Mouse (Mus musculus): ENCODE data around the gene Atp6v1g2. TPM values are rescaled to one million over a fixed set of nuclear protein-coding genes. Genes with fewer than 3 reads are reported as not detected.
"Not testable (repeated sequence)": the region's sequence is repeated elsewhere in the genome, so short reads cannot be mapped to it uniquely, and the experiment has no call there.

Gene Atp6v1g2
- polyA plus RNA-seq, 1 experiment, result 0.04 TPM

DNA sequence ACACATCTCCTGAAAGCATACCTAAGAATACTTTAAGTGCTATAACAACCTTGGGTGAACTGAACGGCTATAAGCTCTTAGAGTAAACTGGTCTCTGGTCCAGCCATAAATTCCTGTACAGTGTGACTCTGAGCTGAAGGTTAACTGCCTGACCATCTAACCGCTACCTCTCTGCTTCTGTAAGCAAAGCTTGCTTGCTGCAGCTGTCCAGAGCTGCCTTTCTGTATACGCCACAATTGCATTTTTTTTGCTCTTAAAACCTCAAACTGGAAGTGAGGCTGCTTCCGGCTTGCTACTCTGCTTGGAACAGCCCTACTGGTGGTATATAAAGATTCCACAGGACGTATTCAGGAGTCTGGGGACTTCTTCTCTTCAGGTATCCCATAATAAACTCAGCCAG, 801 bp upstream of the Atp6v1g2 start:
- no peaks in the 10 kb centered on the region for H3K27me3 ChIP-seq (ENCODE audit: control insufficient read depth)
- TF ChIP-seq TAL1 (IDR thresholded peaks at IDR 0.05; ENCODE audit: low read length) (no peak), GATA1 (IDR thresholded peaks at IDR 0.05; ENCODE audit: low read length) (no peak)
- peaks cover 49% of the 10 kb centered on the region for H3K4me1 ChIP-seq (ENCODE audit: control insufficient read depth)
- no peaks in the 10 kb centered on the region for H3K9me3 ChIP-seq (ENCODE audit: control insufficient read depth, low read length)
- no peak overlapping the region for H3K4me3 ChIP-seq (replicated peaks)
- H3K36me3 ChIP-seq (ENCODE audit: control insufficient read depth), result peaks cover 55% of the 10 kb centered on the region

DNA sequence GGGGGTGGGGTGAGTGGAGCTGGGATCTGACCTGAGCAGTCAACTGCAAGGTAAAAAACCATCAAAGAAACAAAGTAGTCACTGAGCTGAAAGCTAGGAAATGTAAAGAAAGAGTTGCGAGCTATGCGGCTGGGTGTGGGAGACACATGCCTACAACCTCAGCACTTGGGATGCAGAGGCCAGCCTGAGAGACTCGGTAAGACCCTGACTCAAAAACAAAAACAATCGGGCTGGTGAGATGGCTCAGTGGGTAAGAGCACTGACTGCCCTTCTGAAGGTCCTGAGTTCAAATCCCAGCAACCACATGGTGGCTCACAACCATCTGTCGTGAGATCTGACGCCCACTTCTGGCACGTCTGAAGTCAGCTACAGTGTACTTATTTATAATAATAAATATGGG, 630 bp downstream of the Atp6v1g2 start:
- peaks cover 49% of the 10 kb centered on the region for H3K4me1 ChIP-seq (ENCODE audit: control insufficient read depth)
- not testable (repeated sequence) for H3K4me3 ChIP-seq (replicated peaks); H3K9me3 ChIP-seq (ENCODE audit: control insufficient read depth, low read length); H3K27me3 ChIP-seq (ENCODE audit: control insufficient read depth)
- H3K36me3 ChIP-seq (ENCODE audit: control insufficient read depth), result peaks cover 41% of the 10 kb centered on the region

DNA sequence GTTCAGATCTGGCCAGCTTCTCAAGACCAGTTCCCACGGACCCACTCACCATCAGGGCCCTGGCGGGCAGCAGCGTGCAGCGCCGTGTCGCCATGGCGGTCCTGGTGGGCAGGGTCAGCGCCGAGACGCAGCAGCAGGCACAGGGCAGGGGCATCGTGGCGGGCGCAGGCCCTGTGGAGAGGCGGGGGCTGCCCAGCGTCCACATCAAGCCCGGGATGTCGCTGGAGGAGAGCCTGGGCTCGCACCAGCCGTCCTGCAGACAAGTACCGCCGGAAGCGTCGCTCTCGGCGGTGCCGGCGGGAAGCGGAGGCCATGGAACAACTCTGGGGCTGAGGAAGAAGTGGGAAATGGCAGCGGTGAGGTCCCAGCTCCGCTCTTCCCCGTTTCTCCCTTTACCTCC, 1.4 kb downstream of the Atp6v1g2 start:
- no peak for TF ChIP-seq GATA1 (IDR thresholded peaks at IDR 0.05; ENCODE audit: low read length)
- no peak for TF ChIP-seq TAL1 (IDR thresholded peaks at IDR 0.05; ENCODE audit: low read length)
- H3K4me3 ChIP-seq (replicated peaks), result peak overlapping the region; percentile 79

DNA sequence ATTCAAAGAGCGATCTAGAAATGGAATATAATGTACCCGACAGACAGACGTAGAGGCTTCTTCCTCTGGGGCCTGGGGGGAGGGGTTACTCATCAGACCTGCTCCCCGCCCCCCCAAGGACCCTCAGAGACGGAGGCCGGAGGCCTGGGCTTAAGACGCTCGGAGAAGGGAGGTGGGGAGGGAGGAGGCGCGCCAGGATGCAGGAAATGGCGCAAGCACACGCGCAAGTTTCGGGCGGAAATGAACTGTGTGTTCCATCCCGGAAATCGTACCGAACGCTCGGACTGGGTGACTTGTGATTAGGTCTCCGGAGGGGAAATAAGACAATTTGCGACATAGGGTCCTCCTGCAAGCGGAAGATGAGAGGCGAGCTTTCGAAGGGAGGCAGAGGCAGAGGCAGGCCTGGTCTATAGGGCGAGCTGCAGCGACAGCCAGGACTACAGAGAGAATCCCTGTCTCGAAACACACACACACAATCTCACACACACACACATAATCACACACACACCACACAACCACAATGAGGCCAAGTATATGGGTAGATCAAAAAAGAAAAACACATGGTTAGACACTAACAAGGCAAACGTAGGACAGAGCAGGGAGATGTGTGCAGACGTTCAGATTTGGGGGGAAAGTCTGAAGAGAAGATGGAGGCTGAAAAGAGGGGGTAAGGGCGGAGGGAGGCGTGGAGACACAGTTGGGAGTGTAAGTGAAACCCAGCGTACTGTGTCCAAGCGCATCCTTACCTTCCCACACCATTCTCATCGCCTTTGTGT, 2.3 kb downstream of the Atp6v1g2 start, which contains the start of gene Nfkbil1:
Nfkbil1 (minus strand) TSS at position 179 of the 776 bp plus-strand sequence.
- TF ChIP-seq GATA1 (IDR thresholded peaks at IDR 0.05; ENCODE audit: low read length), result no peak
- no peak for TF ChIP-seq TAL1 (IDR thresholded peaks at IDR 0.05; ENCODE audit: low read length)

More for the DNA sequence above, 1.4 kb downstream of the Atp6v1g2 start:
- H3K36me3 ChIP-seq (ENCODE audit: control insufficient read depth), result peaks cover 33% of the 10 kb centered on the region
- H3K9me3 ChIP-seq (ENCODE audit: control insufficient read depth, low read length), result no peaks in the 10 kb centered on the region
- H3K27me3 ChIP-seq (ENCODE audit: control insufficient read depth), result no peaks in the 10 kb centered on the region
- peaks cover 52% of the 10 kb centered on the region for H3K4me1 ChIP-seq (ENCODE audit: control insufficient read depth)

DNA sequence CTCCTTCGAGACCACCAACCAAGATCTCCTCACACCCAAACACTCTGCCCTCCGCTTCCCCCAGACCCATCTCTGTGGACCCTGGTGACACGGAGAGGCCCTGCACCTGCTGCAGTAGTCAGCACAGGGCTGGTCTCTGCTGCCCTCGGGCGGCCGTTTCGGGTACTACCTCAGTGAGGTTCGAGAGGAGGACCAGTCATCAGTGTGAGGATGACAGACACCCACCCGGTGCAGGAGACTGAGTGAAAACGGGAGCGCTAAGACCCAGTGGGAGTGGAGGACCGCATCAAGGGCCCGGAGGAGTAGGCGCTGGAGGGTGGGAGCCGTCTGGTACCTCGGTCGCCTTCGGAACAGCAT, 2.9 kb downstream of the Atp6v1g2 start:
- Histone ChIP-seq H3K36me3 (ENCODE audit: control insufficient read depth) (peaks cover 20% of the 10 kb centered on the region), H3K4me1 (ENCODE audit: control insufficient read depth) (peaks cover 63% of the 10 kb centered on the region), H3K27me3 (ENCODE audit: control insufficient read depth) (no peaks in the 10 kb centered on the region), H3K9me3 (ENCODE audit: control insufficient read depth, low read length) (no peaks in the 10 kb centered on the region), H3K4me3 (replicated peaks) (peak overlapping the region; percentile 79)
- TF ChIP-seq TAL1 (IDR thresholded peaks at IDR 0.05; ENCODE audit: low read length), result no peak

More for the DNA sequence above, 2.3 kb downstream of the Atp6v1g2 start, which contains the start of gene Nfkbil1:
- H3K9me3 ChIP-seq (ENCODE audit: control insufficient read depth, low read length), result no peaks in the 10 kb centered on the region
- peaks cover 61% of the 10 kb centered on the region for H3K4me1 ChIP-seq (ENCODE audit: control insufficient read depth)
- peak within 1 kb of the TSS; percentile 79 for H3K4me3 ChIP-seq (replicated peaks)
- H3K36me3 ChIP-seq (ENCODE audit: control insufficient read depth), result peaks cover 26% of the 10 kb centered on the region
- no peaks in the 10 kb centered on the region for H3K27me3 ChIP-seq (ENCODE audit: control insufficient read depth)

DNA sequence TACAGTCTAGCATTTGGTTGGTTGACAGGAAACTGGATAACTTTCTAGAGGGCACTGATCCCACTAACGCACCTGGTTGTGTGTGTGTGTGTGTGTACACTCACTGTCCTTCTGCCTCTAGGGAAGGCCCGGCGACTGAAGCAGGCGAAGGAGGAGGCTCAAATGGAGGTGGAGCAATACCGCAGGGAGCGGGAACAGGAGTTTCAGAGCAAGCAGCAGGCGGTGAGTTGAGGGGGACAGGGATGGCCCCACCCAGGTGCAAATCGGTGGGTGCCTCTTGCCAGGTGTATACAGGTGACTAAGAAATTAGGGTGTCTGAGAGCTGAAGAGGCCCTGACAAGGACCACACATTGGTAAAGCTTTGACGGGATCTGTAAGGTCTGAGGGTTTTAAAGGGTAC, 3.5 kb downstream of the Atp6v1g2 start:
- no peak overlapping the region for H3K4me3 ChIP-seq (replicated peaks)
- peaks cover 62% of the 10 kb centered on the region for H3K4me1 ChIP-seq (ENCODE audit: control insufficient read depth)
- peaks cover 17% of the 10 kb centered on the region for H3K36me3 ChIP-seq (ENCODE audit: control insufficient read depth)
- no peak for TF ChIP-seq GATA1 (IDR thresholded peaks at IDR 0.05; ENCODE audit: low read length)
- TF ChIP-seq TAL1 (IDR thresholded peaks at IDR 0.05; ENCODE audit: low read length), result no peak
- H3K9me3 ChIP-seq (ENCODE audit: control insufficient read depth, low read length), result no peaks in the 10 kb centered on the region
- no peaks in the 10 kb centered on the region for H3K27me3 ChIP-seq (ENCODE audit: control insufficient read depth)

DNA sequence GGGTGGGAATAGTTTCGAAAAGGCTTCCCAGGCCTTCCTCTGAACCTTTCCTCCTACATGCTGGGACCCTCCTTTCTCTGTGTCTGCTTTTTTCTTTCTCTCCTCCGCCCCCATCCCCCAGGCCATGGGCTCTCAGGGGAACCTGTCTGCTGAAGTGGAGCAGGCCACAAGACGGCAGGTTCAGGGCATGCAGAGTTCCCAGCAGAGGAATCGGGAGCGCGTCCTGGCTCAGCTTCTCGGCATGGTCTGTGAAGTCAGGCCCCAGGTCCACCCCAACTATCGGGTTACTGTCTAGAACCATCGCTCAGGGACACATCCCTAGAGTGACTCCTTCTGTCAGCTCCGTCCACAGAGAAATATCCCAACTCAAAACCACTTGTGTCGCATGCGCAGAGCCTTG, 4.0 kb downstream of the Atp6v1g2 start:
- H3K27me3 ChIP-seq (ENCODE audit: control insufficient read depth), result no peaks in the 10 kb centered on the region
- H3K9me3 ChIP-seq (ENCODE audit: control insufficient read depth, low read length), result no peaks in the 10 kb centered on the region
- H3K4me1 ChIP-seq (ENCODE audit: control insufficient read depth), result peaks cover 57% of the 10 kb centered on the region
- peaks cover 14% of the 10 kb centered on the region for H3K36me3 ChIP-seq (ENCODE audit: control insufficient read depth)
- TF ChIP-seq GATA1 (IDR thresholded peaks at IDR 0.05; ENCODE audit: low read length) (no peak), TAL1 (IDR thresholded peaks at IDR 0.05; ENCODE audit: low read length) (no peak)
- H3K4me3 ChIP-seq (replicated peaks), result no peak overlapping the region

DNA sequence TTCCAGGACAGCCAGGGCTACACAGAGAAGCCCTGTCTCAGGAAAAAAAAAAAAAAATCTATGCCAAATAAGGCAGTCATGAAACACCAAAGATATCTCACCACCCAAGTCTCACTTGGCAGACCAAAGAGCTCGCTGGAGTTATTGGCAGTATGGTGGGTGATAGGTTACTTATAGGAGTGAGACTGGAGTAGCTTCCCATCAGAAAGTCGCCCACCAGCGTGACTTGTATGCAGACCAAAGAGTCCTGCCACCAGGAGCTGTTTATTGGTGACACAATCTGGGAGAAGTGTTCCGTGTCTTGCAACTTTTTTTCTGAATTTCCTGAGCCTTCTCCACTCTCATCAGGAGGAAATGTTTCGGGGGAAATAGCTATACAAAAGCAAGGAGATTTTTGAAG, 6.2 kb downstream of the Atp6v1g2 start:
- H3K4me1 ChIP-seq (ENCODE audit: control insufficient read depth), result peaks cover 64% of the 10 kb centered on the region
- TF ChIP-seq TAL1 (IDR thresholded peaks at IDR 0.05; ENCODE audit: low read length) (no peak), GATA1 (IDR thresholded peaks at IDR 0.05; ENCODE audit: low read length) (no peak)
- H3K9me3 ChIP-seq (ENCODE audit: control insufficient read depth, low read length), result no peaks in the 10 kb centered on the region
- H3K27me3 ChIP-seq (ENCODE audit: control insufficient read depth), result no peaks in the 10 kb centered on the region
- peaks cover 21% of the 10 kb centered on the region for H3K36me3 ChIP-seq (ENCODE audit: control insufficient read depth)
- no peak overlapping the region for H3K4me3 ChIP-seq (replicated peaks)

DNA sequence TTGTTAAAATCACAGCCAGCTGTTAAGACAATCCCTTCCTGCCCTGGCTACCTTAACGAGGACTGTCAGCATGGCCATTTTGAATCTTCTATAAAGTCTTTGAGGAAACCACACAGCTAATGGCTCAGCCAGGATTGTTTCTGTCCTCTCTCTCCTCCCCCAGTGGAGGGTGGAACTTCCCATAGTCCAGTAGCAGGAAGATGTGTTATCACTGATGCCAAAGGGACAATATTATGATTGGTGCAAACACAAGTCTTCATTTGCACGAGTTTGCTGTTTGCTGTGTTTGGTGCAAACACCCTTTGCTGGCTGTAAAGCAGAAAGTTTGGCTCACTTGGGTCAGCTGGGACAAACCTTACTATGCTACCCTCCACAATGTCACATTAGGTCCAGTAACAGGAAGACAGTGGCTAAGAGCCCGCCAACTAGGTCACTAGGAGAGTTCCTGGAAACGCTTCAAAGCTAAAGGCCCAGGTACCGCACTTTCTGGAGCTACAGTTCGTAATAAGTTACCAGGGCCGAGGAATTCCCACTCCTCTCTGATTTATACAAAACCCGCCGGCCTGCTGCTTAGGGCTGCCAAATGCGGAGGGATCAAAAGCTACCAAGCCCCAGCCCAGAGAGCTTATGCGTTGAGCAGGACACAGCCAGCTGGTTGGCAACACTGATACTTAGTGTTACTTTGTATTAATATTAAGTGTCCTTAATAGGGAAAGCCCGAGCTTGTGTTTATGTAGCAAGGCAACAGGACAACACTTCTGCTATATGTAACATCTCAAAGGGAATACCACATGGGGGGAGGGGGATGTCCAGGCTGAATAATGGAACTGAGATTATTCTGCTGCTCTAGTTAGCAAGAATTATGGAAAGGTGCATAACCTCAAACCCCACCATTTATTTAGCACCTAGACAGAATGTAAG, 7.2 kb downstream of the Atp6v1g2 start:
- H3K36me3 ChIP-seq (ENCODE audit: control insufficient read depth), result peaks cover 30% of the 10 kb centered on the region
- peaks cover 65% of the 10 kb centered on the region for H3K4me1 ChIP-seq (ENCODE audit: control insufficient read depth)

More for the DNA sequence above, 7.2 kb downstream of the Atp6v1g2 start:
- Histone ChIP-seq H3K9me3 (ENCODE audit: control insufficient read depth, low read length) (no peaks in the 10 kb centered on the region), H3K27me3 (ENCODE audit: control insufficient read depth) (no peaks in the 10 kb centered on the region), H3K4me3 (replicated peaks) (peak overlapping the region; percentile 82)
- TF ChIP-seq GATA1 (IDR thresholded peaks at IDR 0.05; ENCODE audit: low read length) (no peak), TAL1 (IDR thresholded peaks at IDR 0.05; ENCODE audit: low read length) (no peak)

Measured in erythroblast, embryonic 14.5 days (primary cell).